Mouse (Mus musculus) hindbrain, embryonic 10.5 days (tissue): ENCODE results near the gene Add3. TPM values are rescaled to one million over a fixed set of nuclear protein-coding genes. Genes with fewer than 3 reads are reported as not detected.
A peak's percentile ranks its signal among the peaks of the same experiment; 100 is the strongest.

Experiments
- DNase-seq: peaks from one replicate; pipeline ENCODE4 v3.0.0-alpha.2; 2017; ENCODE audit warnings: low spot score
- H3K27ac ChIP-seq: fragments of 300-500 bp; sonication (generic); 2 replicates; pipeline ENCODE4 v1.5.1; 2016; ENCODE audit warnings: mild to moderate bottlenecking, moderate library complexity
- H3K27me3 ChIP-seq: fragments of 300-500 bp; sonication (generic); 2 replicates; pipeline ENCODE4 v1.6.1; 2016; ENCODE audit warnings: mild to moderate bottlenecking; ENCODE audit not compliant: poor library complexity, insufficient read depth, severe bottlenecking
- H3K36me3 ChIP-seq: fragments of 300-500 bp; sonication (generic); 2 replicates; pipeline ENCODE4 v1.6.1; 2016; ENCODE audit warnings: mild to moderate bottlenecking, moderate library complexity
- H3K4me1 ChIP-seq: fragments of 300-500 bp; sonication (generic); replicated peaks from 2 replicates; pipeline ENCODE4 v1.6.1; 2016; ENCODE audit warnings: mild to moderate bottlenecking
- H3K4me3 ChIP-seq: fragments of 300-500 bp; sonication (generic); 2 replicates; pipeline ENCODE4 v1.5.1; 2016; ENCODE audit warnings: mild to moderate bottlenecking, moderate library complexity
- H3K9me3 ChIP-seq: fragments of 300-500 bp; sonication (generic); 2 replicates; pipeline ENCODE4 v1.6.1; 2016; ENCODE audit warnings: mild to moderate bottlenecking, moderate library complexity
- WGBS: fragments of 180-500 bp; shearing (Covaris S2); methylation state at CpG from one replicate; pipeline ENCODE4 v1.1.7; 2016; 5-methylcytosine and 5-hydroxymethylcytosine counted together
- polyA plus RNA-seq: library from polyadenylated mRNA; unstranded; fragments of >200 nt; fragmentation: Nextera tagmentation; extraction: Ambion mirVana; gene quantifications from 2 replicates; pipeline ENCODE4 v1.2.1, GENCODE M21; 2016

Add3 gene
- polyA plus RNA-seq, 1 experiment from 2014 or later: 45.9 TPM

DNA sequence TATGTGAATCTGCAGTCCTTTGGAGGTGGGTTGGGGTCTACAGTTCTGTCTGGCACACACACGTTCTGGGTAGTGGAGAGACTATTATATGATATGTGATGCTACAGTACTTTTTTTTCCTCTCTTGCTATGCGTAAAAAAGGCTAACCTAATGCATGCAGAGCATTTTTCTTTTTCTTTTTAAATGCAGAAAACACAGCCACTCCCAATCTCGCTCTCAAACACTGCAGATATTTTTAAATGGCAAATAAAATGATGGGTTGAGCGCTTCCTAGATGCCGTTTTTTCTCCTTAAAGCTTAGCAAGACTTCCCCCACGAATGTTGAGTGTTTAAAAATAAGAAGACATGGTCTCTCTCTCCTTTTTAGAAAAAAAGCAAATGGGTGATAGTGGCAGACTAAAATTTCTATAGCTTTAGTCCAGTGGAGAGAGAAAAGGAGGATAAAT is 584 bp downstream of the Add3 start:
- Histone ChIP-seq H3K4me3 (peak overlapping the region; percentile 95), H3K36me3 (no peaks in the 10 kb centered on the region), H3K27ac (no peak overlapping the region; the same call in 1 of the 2 replicates), H3K9me3 (0 out of 2 replicates have a peak, but pooled peaks cover 3% of the 10 kb centered on the region), H3K4me1 (peaks cover 50% of the 10 kb centered on the region), H3K27me3 (peaks cover 29% of the 10 kb centered on the region)
- DNase-seq: no peak
- WGBS: 5% methylated on average over 6 of the region's 6 CpGs

DNA sequence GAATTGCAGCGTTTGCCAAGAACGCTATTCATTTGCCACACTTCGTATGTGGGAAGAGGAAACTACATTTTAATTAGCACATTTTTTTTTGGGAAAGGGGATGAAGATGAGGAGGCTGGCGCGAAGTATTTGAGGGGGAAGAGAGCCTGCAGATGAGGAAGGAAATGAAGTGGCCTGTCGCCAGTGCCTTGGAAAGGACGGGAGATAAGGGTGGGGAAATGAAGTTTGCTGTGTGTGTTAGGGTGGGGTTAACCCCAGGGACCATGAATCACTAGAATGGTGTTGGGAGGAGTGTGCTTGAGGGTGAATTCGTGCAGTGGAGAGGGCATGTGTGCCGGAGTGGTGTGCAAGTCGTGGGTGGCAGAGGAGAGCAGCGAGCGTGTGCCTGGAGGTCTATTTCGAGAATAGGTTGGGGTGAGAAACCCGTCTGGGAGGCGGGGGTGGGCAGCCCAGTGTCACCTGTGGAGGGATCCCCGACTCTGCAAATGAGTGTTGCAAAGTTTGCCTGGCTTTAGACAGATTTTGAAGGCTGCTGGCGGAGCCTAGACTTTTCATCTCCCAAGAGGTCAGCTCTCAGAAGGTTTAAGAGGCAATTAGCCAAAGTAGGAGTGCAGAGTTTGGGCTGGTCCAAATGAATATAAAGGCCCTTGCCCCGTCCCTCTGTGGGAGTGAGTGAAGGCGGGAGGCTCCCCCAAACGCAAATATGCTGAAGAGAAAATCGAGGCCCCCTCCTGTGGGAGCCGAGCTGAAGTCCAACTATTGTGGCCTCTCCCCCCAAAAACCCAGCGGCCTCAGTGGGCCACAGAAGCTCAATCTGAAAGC is 1.2 kb downstream of the Add3 start:
- H3K4me1 ChIP-seq: peaks cover 47% of the 10 kb centered on the region
- DNase-seq: peak; percentile 49

DNA sequence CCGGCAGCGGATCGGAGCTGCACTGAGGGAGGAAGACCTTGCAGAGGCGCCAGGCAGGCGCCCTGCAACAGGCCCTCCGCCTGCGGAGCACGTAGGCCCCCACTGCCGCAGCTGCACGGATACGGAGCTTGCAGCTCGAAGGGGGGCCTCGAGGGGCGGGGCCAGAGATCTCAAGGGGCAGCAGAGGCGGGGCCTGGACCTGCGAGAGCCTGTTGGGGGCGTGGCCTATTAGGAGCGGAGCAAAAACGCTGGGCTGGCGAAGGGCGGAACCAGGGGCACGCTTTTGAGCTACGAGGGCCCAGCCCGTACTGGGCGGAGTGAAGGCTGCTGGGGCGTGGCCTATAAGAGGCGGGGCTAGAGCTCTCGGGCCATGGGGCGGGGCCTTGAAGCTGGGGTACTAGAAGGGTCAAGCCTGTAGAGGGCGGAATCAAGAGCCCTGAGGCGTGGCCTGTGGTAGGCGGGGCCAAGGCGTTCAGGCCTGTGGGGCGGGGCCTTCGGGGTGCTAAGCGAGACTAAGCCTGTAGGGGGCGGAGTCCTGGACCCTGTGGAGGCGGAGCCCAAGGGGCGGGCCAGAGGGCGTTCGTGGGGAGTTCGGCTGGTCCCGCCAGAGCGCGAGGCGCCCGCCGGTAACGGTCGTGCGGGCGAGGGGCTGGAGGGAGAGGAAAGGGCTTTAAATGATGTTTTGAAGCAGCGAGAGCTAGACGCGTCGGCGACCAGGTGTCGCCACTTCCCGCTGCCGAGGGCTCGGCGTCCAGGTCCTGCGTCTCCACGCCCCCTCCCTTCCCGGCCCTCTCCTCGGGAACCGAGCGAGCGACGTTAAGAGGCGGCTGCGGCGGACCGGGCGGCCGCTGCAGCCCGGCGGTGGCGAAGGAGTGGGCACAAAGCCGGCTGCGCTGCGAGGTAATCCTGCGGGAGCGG is 2.2 kb downstream of the Add3 start:
- Histone ChIP-seq H3K36me3 (no peaks in the 10 kb centered on the region), H3K27ac (peak overlapping the region; percentile 94), H3K9me3 (0 out of 2 replicates have a peak, but pooled peaks cover 3% of the 10 kb centered on the region), H3K4me3 (peak overlapping the region; percentile 95), H3K4me1 (peaks cover 40% of the 10 kb centered on the region), H3K27me3 (peaks cover 29% of the 10 kb centered on the region)
- WGBS: under 1% methylated on average over 84 of the region's 84 CpGs
- peak; percentile 100 for DNase-seq

More for the DNA sequence above, 1.2 kb downstream of the Add3 start:
- H3K27me3 ChIP-seq: peaks cover 29% of the 10 kb centered on the region
- H3K27ac ChIP-seq: peak overlapping the region; percentile 89
- 2% methylated on average over 23 of the region's 23 CpGs for WGBS
- H3K4me3 ChIP-seq: peak overlapping the region; percentile 95
- H3K36me3 ChIP-seq: no peaks in the 10 kb centered on the region
- 0 out of 2 replicates have a peak, but pooled peaks cover 3% of the 10 kb centered on the region for H3K9me3 ChIP-seq

DNA sequence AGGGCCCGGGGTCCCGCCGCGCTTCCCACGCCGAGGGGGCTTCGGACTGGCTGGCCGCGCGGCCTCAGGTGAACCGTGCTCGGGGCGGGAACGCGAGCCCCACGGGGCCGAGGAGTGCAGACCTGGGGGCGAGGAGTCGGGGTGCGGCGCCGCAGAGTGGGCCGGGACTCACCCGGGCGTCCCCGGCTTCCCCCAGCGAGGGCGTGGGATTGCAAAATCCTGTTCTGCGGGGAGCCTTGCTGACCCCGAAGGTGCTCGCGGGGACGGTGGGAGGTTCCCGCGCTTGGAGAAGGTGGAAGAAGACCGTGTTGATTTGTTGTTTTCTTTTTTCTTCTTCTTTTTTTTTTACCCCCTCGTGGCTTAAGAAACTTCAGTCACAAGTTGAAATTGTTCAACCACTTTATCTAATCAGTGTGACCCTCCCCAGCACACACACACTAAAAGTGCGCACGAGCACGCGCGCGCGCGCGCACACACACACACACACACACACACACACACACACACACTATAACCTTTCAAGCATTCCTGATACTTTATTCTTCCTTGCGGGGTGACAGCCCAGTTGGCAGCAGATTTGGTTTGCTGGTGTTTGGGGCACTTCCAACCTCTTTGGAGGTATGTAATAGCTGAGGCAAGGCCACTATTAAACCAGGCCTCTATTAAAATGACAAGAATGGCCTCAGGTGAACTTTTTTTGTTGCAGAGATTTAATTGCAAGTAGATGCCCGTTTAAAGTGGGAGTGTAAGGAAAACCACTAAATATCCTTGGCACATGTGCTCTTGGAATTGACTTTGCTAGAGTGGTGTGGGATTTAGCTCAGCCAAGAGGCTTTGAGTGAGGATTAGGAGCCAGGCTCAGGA is 3.1 kb downstream of the Add3 start:
- peak overlapping the region; percentile 94 for H3K27ac ChIP-seq
- H3K4me1 ChIP-seq: peaks cover 40% of the 10 kb centered on the region
- H3K4me3 ChIP-seq: peak overlapping the region; percentile 95
- DNase-seq: peak; percentile 38
- H3K9me3 ChIP-seq: 0 out of 2 replicates have a peak, but pooled peaks cover 3% of the 10 kb centered on the region
- peaks cover 27% of the 10 kb centered on the region for H3K27me3 ChIP-seq
- under 1% methylated on average over 48 of the region's 48 CpGs for WGBS
- H3K36me3 ChIP-seq: no peaks in the 10 kb centered on the region

DNA sequence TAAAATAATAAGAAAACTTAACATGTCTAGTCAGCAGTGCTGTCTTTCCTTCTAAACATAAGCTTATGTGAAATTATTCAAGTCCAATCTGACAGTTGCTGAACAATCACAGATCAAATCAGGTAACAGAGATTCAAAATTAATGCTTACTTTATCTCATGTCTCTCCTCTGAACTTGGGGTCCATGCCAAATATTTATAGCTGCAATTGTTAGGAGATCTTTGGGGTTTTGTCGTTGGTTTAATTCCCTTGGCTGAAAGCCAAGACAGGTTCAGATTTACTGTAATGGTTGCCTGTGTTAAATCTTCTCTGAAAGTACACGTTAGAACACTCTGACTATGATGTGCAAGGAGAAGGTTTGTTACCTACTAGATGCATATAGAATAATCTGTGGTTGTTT is 4.8 kb downstream of the Add3 start:
- Histone ChIP-seq H3K4me3 (no peak overlapping the region), H3K9me3 (0 out of 2 replicates have a peak, but pooled peaks cover 3% of the 10 kb centered on the region), H3K36me3 (no peaks in the 10 kb centered on the region), H3K4me1 (peaks cover 47% of the 10 kb centered on the region), H3K27ac (no peak overlapping the region), H3K27me3 (peaks cover 16% of the 10 kb centered on the region)
- 69% methylated on average over 2 of the region's 2 CpGs for WGBS
- DNase-seq: no peak

DNA sequence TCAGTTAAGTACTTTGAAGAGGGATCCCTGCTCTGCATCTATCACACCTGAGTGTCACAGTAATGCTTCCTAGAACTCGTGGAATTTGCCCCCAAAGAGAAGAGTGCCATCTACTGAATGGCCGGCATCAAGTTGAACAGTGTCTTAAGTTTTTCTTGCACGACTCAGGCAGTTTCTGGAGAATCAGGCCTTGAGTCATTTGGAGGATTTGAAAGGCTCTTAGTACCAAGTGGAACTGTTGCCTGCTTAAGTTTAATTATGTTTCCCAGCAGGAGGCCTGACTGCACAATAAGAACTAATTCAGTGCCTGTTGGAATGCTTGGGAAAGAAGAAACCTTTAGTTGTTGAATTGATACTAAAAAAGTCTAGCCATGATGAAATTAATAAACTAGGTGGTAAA is 9.1 kb downstream of the Add3 start:
- DNase-seq: no peak
- H3K4me1 ChIP-seq: peaks cover 14% of the 10 kb centered on the region
- H3K36me3 ChIP-seq: no peaks in the 10 kb centered on the region
- H3K9me3 ChIP-seq: no peaks in the 10 kb centered on the region
- no peak overlapping the region for H3K27ac ChIP-seq
- 24% methylated on average over 3 of the region's 3 CpGs for WGBS
- H3K27me3 ChIP-seq: no peaks in the 10 kb centered on the region
- no peak overlapping the region for H3K4me3 ChIP-seq

DNA sequence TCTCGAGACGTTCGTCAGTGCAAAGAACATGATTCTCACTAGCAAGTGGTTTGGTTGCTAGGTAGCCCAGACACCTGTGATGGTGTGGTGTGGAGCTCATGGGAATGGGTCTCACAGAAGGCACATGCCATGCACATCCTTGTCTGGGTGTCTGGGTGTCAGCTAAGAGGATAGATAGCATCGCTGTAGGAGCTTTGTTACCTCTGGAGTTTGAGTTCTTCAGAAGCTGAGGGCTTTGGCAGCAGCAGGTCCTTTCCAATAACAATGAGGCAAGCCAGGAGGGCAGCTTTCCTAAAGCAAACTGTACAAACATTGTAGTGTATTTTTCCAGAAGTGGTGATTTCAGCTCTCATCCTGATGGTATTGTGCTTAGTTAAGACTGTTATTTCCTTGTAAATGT is 12.2 kb downstream of the Add3 start:
- no peak for DNase-seq
- Histone ChIP-seq H3K27me3 (no peaks in the 10 kb centered on the region), H3K4me3 (no peak overlapping the region), H3K27ac (no peak overlapping the region), H3K9me3 (no peaks in the 10 kb centered on the region), H3K4me1 (peaks cover 8% of the 10 kb centered on the region), H3K36me3 (no peaks in the 10 kb centered on the region)
- 92% methylated on average over 4 of the region's 4 CpGs for WGBS

DNA sequence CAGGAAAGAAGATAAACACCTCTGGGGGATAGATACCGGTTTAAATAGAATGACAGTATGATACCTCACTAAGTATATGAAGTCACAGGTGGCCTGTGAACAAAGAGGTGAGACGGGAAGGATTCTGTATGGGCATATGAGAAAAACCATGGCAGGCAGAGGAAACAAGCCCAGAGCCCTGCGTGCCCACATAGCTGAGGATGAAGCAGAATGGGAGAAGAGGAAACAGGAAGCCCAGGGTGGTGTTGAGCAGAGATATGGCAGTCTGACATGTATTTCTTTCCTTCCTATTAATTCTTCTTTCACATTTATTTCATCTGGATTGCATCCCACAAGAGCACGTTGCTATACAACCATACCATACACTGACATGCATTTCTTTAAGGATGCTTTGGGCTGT is 12.9 kb downstream of the Add3 start:
- no peak for DNase-seq
- Histone ChIP-seq H3K27me3 (no peaks in the 10 kb centered on the region), H3K4me1 (peaks cover 8% of the 10 kb centered on the region), H3K4me3 (no peak overlapping the region), H3K27ac (no peak overlapping the region), H3K36me3 (no peaks in the 10 kb centered on the region), H3K9me3 (no peaks in the 10 kb centered on the region)
- WGBS: 90% methylated on average over 4 of the region's 4 CpGs

DNA sequence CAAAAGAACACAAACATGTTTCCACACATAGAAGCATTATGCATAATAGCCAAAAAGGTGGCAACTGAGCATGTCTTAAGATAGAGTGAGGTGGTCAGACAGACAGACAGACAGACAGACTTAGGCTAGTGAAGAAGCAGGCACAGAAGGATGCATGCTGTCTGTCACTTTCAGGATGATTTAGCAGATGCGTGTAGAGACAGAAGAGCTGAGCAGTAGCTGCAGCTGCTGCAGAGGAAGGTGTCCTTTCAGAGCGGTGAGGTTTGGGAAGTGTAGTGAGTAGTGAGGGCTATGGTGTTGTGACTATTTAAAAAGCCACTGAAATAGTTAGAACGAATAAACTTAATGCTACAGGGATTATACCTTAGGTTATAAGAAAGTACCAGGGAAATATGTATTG is 13.9 kb downstream of the Add3 start:
- no peaks in the 10 kb centered on the region for H3K9me3 ChIP-seq
- peaks cover 8% of the 10 kb centered on the region for H3K4me1 ChIP-seq
- WGBS: 88% methylated on average over 3 of the region's 3 CpGs
- H3K27me3 ChIP-seq: no peaks in the 10 kb centered on the region
- H3K36me3 ChIP-seq: no peaks in the 10 kb centered on the region
- DNase-seq: no peak
- H3K4me3 ChIP-seq: no peak overlapping the region
- H3K27ac ChIP-seq: no peak overlapping the region

DNA sequence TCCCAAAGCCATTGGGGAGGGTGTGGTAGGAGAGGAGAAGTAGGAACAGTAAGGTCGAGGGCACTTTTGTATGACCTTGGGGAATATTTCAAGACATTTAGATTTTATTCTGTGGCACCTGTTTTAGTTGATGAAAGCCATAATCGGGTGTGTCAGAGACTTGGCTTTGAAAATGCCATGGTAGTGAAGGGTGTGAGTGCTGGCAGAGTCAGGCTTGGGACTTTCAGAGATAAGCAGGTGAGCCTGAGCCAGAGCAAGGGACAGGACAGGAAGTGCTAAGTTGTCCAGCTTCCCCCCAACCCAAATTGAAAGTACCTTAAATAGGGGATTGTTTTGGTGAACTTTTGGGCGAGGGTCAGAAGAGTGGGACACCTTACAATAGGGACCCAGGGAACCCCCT is 16.1 kb downstream of the Add3 start:
- H3K27ac ChIP-seq: no peak overlapping the region
- WGBS: 80% methylated on average over 3 of the region's 3 CpGs
- no peaks in the 10 kb centered on the region for H3K36me3 ChIP-seq

DNA sequence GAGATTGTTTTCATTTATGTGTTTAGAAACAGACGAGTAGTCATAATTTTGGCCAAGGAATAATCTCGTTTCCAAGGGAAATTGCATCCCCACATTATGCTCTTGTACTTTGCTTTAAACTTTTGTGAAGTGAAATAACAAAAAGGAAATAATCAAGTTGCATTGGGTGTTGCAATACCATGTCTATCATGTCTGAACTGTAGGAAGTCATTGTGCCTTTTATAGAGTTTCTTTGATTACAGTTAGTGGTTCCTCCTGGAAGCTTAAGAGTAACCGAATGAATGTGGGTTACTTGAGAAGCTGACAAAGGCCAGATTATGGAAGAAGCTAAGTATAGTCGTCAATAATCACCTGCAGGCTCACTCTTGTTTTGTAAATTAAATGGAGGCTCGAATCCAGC is 16.9 kb downstream of the Add3 start:
- Histone ChIP-seq H3K4me1 (0 out of 2 replicates have a peak, but pooled peaks cover 6% of the 10 kb centered on the region), H3K27me3 (no peaks in the 10 kb centered on the region), H3K9me3 (no peaks in the 10 kb centered on the region), H3K27ac (no peak overlapping the region), H3K4me3 (no peak overlapping the region), H3K36me3 (no peaks in the 10 kb centered on the region)
- WGBS: 92% methylated on average over 5 of the region's 5 CpGs
- DNase-seq: no peak

More for the DNA sequence above, 16.1 kb downstream of the Add3 start:
- no peak for DNase-seq
- Histone ChIP-seq H3K9me3 (no peaks in the 10 kb centered on the region), H3K4me3 (no peak overlapping the region), H3K27me3 (no peaks in the 10 kb centered on the region), H3K4me1 (0 out of 2 replicates have a peak, but pooled peaks cover 6% of the 10 kb centered on the region)

DNA sequence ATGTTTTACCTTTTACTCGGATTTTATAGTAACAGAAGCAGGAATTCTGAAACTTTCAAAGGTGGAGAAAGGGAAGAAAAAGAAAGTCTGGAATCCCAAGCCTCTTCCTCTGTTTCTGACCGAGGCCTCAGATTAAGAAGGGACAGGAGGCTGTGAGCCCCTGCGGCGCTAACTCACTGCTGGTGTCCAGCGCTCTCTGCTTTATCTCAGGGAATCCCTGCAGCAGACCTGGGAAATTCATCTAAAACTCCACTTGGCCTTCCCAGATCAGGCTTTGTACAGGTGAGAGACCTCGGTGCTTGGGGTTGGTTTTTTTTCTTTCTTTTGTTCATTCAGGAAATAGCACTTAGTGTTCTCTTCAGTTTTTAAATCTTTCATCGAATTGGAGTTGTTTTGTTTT is 19.1 kb downstream of the Add3 start:
- Histone ChIP-seq H3K27me3 (no peaks in the 10 kb centered on the region), H3K4me3 (no peak overlapping the region), H3K9me3 (no peaks in the 10 kb centered on the region), H3K4me1 (0 out of 2 replicates have a peak, but pooled peaks cover 6% of the 10 kb centered on the region), H3K27ac (no peak overlapping the region), H3K36me3 (no peaks in the 10 kb centered on the region)
- no peak for DNase-seq
- 47% methylated on average over 7 of the region's 7 CpGs for WGBS
